Mouse (Mus musculus) CD8-positive naive resting alpha-beta T cell, adult 2 months (primary cell): ENCODE data around the gene Ms4a12.
"Not testable (repeated sequence)": the region's sequence is repeated elsewhere in the genome, so short reads cannot be mapped to it uniquely, and the experiment has no call there.

Experiments
- DNase-seq, 2 experiments: peaks; one replicate each; pipeline ENCODE4 v3.0.0; 2022; ENCODE audit warnings: low read depth in 2 of 2, low spot score in 2 of 2

Gene Ms4a12

GRCm38 (mm10) chr19:11232348-11232747, at the start of gene Ms4a12:
Gene Ms4a12, minus strand, starts transcription at chr19:11232448.
- no peak for DNase-seq

GRCm38 (mm10) chr19:11280223-11280622, 48.0 kb upstream of the Ms4a12 start:
- DNase-seq, result no peak

GRCm38 (mm10) chr19:11276431-11276830, 44.2 kb upstream of the Ms4a12 start:
- DNase-seq, result no peak

GRCm38 (mm10) chr19:11266956-11267355, 34.7 kb upstream of the Ms4a12 start:
- no peak for DNase-seq

- DNase-seq, result no peak
These were observed 34.0 kb upstream of the Ms4a12 start, which contains the start of gene Ms4a1 for GRCm38 (mm10) chr19:11266052-11266845. Gene Ms4a1, minus strand, starts transcription at chr19:11266241.

- no peak for DNase-seq
These were observed 32.4 kb upstream of the Ms4a12 start for GRCm38 (mm10) chr19:11264602-11265185.

GRCm38 (mm10) chr19:11263549-11263948, 31.3 kb upstream of the Ms4a12 start:
- no peak for DNase-seq

- DNase-seq, result not testable (repeated sequence)
These were observed 30.7 kb upstream of the Ms4a12 start for GRCm38 (mm10) chr19:11262932-11263331.

- DNase-seq, result no peak
These were observed 29.3 kb upstream of the Ms4a12 start for GRCm38 (mm10) chr19:11261522-11261921.

GRCm38 (mm10) chr19:11244230-11244629, 12.0 kb upstream of the Ms4a12 start:
- DNase-seq, result no peak

GRCm38 (mm10) chr19:11242560-11242959, 10.3 kb upstream of the Ms4a12 start:
- DNase-seq, result no peak

GRCm38 (mm10) chr19:11235820-11236219, 3.6 kb upstream of the Ms4a12 start:
- DNase-seq, result no peak

- no peak for DNase-seq
These were observed 2.9 kb upstream of the Ms4a12 start for GRCm38 (mm10) chr19:11234921-11235735.

- DNase-seq, result no peak
These were observed 2.0 kb upstream of the Ms4a12 start for GRCm38 (mm10) chr19:11234244-11234643.

GRCm38 (mm10) chr19:11196546-11196945, 35.7 kb downstream of the Ms4a12 start, which contains the start of gene Ms4a13:
Gene Ms4a13, minus strand, starts transcription at chr19:11196737.
- no peak for DNase-seq

- no peak for DNase-seq
These were observed 39.7 kb downstream of the Ms4a12 start for GRCm38 (mm10) chr19:11192552-11192951.

GRCm38 (mm10) chr19:11184121-11184520, 48.1 kb downstream of the Ms4a12 start:
- peak; percentile 37 to 60 for DNase-seq

- no peak for DNase-seq
These were observed 54.8 kb downstream of the Ms4a12 start for GRCm38 (mm10) chr19:11177464-11177863.

- peak in 1 of 2 experiments; percentile 23 for DNase-seq
These were observed 67.1 kb downstream of the Ms4a12 start, which contains the start of gene 1700025F22Rik for GRCm38 (mm10) chr19:11165172-11165571. Gene 1700025F22Rik, minus strand, starts transcription at chr19:11165320.
